Mouse (Mus musculus) adrenal gland, adult 10 weeks (tissue): ENCODE measurements around the gene Hspbp1. TPM values are rescaled to one million over a fixed set of nuclear protein-coding genes. Genes with fewer than 3 reads are reported as not detected.

ENCODE experiments used
- polyA plus RNA-seq: library from polyadenylated mRNA; stranded (reverse); fragments of 350-450 nt; fragmentation: Illumina TruSeq; extraction: RNeasy Lipid Tissue Mini Kit (QIAGEN cat#74804); gene quantifications from one replicate; pipeline ENCODE4 v1.2.3, GENCODE M21; 2014; ENCODE audit warnings: low read depth, low replicate concordance

Hspbp1 gene
- polyA plus RNA-seq: not detected

GRCm38 (mm10) chr7:4684632-4685417, at the start of gene Hspbp1:
Gene Hspbp1 (minus strand): TSS chr7:4685068.

GRCm38 (mm10) chr7:4725169-4725568, 40.3 kb upstream of the Hspbp1 start, which contains the start of gene Tmem150b:
Gene Tmem150b (minus strand): TSS chr7:4725249.

GRCm38 (mm10) chr7:4690387-4690786, 5.5 kb upstream of the Hspbp1 start, which contains the start of gene Brsk1:
Gene Brsk1 (plus strand): TSS chr7:4690604.

GRCm38 (mm10) chr7:4658912-4659551, 25.8 kb downstream of the Hspbp1 start, which contains the start of gene Ppp6r1:
Gene Ppp6r1 (minus strand): TSS chr7:4659019.

GRCm38 (mm10) chr7:4631031-4631430, 53.8 kb downstream of the Hspbp1 start, which contains the start of gene Tmem86b:
Gene Tmem86b (minus strand): TSS chr7:4631422.

Other genes starting within 250 kb of the Hspbp1 start
- 5.3 TPM for gene Rdh13, start 239.4 kb downstream of the Hspbp1 start, polyA plus RNA-seq
- gene Eps8l1, start 224.4 kb downstream of the Hspbp1 start, polyA plus RNA-seq: 0.35 TPM
- 9.2 TPM for gene Ppp1r12c, start 183.4 kb downstream of the Hspbp1 start, polyA plus RNA-seq
- not detected for gene Tnnt1, start 168.7 kb downstream of the Hspbp1 start, polyA plus RNA-seq
- not detected for gene Tnni3, start 160.8 kb downstream of the Hspbp1 start, polyA plus RNA-seq
- gene Dnaaf3, start 152.6 kb downstream of the Hspbp1 start, polyA plus RNA-seq: not detected
- 1.2 TPM for gene Syt5, start 137.5 kb downstream of the Hspbp1 start, polyA plus RNA-seq
- not detected for gene Ptprh, start 81.0 kb downstream of the Hspbp1 start, polyA plus RNA-seq
- 0.99 TPM for gene Tmem86b, start 53.6 kb downstream of the Hspbp1 start, polyA plus RNA-seq
- gene Ppp6r1, start 26.0 kb downstream of the Hspbp1 start, polyA plus RNA-seq: 11.8 TPM
- 0.35 TPM for gene Brsk1, start 5.5 kb upstream of the Hspbp1 start, polyA plus RNA-seq
- gene Tmem150b, start 40.2 kb upstream of the Hspbp1 start, polyA plus RNA-seq: not detected
- 1.4 TPM for gene Kmt5c, start 55.0 kb upstream of the Hspbp1 start, polyA plus RNA-seq
- not detected for gene Cox6b2, start 68.0 kb upstream of the Hspbp1 start, polyA plus RNA-seq
- gene Fam71e2, start 86.2 kb upstream of the Hspbp1 start, polyA plus RNA-seq: not detected
- not detected for gene Il11, start 97.8 kb upstream of the Hspbp1 start, polyA plus RNA-seq
- gene Tmem190, start 97.9 kb upstream of the Hspbp1 start, polyA plus RNA-seq: not detected
- gene Tmem238, start 104.6 kb upstream of the Hspbp1 start, polyA plus RNA-seq: 0.76 TPM
- 12.7 TPM for gene Rpl28, start 107.8 kb upstream of the Hspbp1 start, polyA plus RNA-seq
- 4.3 TPM for gene Ube2s, start 127.5 kb upstream of the Hspbp1 start, polyA plus RNA-seq
- 1.0 TPM for gene Shisa7, start 159.6 kb upstream of the Hspbp1 start, polyA plus RNA-seq
- 3.3 TPM for gene Isoc2b, start 185.2 kb upstream of the Hspbp1 start, polyA plus RNA-seq
- gene Isoc2a, start 192.1 kb upstream of the Hspbp1 start, polyA plus RNA-seq: 2.7 TPM
- not detected for gene Gm36210, start 221.4 kb upstream of the Hspbp1 start, polyA plus RNA-seq
- gene Zfp628, start 230.1 kb upstream of the Hspbp1 start, polyA plus RNA-seq: not detected
- gene Nat14, start 237.0 kb upstream of the Hspbp1 start, polyA plus RNA-seq: 1.2 TPM
- not detected for gene Ssc5d, start 240.7 kb upstream of the Hspbp1 start, polyA plus RNA-seq